Mouse (Mus musculus) heart, postnatal 36 days (tissue): ENCODE data around the gene Mms19. TPM values are rescaled to one million over a fixed set of nuclear protein-coding genes. Genes with fewer than 3 reads are reported as not detected.
"Not testable (repeated sequence)": the region's sequence is repeated elsewhere in the genome, so short reads cannot be mapped to it uniquely, and the experiment has no call there.

Experiments
- DNase-seq, 2 experiments: peaks; one replicate each; pipeline ENCODE4 v3.0.0; 2021 to 2022
- intact Hi-C: fragments of 180-260 bp; cut with DNase I; formaldehyde crosslinking; loops from one replicate; pipeline ENCODE4 v1.15.1; 2025
- total RNA-seq, 2 experiments: library from RNA; stranded (reverse); gene quantifications; 2 replicates each; pipeline ENCODE4 v1.2.3; 2021

Gene Mms19
- total RNA-seq, 2 experiments from 2014 or later = 17.3 to 18.0 TPM

GRCm38 (mm10) chr19:41938539-41938938 is 42.4 kb downstream of the Mms19 start:
- no peak for DNase-seq
- intact Hi-C loops = loop anchor here (10.0 kb wide), 1 partner anchor 86 kb away; no protein-coding TSS in a partner anchor

GRCm38 (mm10) chr19:41935921-41936320 is 45.0 kb downstream of the Mms19 start:
- intact Hi-C loops = loop anchor here (10.0 kb wide), 1 partner anchor 89 kb away; no protein-coding TSS in a partner anchor
- no peak for DNase-seq

GRCm38 (mm10) chr19:41934124-41934523 is 46.8 kb downstream of the Mms19 start:
- no peak for DNase-seq
- intact Hi-C loops = loop anchor here (10.0 kb wide), 1 partner anchor 91 kb away; no protein-coding TSS in a partner anchor

GRCm38 (mm10) chr19:41933179-41934086 is 47.5 kb downstream of the Mms19 start, which contains the start of the genes Exosc1 and Zdhhc16:
Exosc1 (minus strand) TSS chr19:41933423.
Zdhhc16 (plus strand) TSS chr19:41933480.
- intact Hi-C loops = loop anchor here (1.0 to 10.0 kb wide), 3 partner anchors 21 to 91 kb away; no protein-coding TSS in a partner anchor
- DNase-seq = peak; percentile 97 to 98

GRCm38 (mm10) chr19:41932686-41933085 is 48.3 kb downstream of the Mms19 start:
- intact Hi-C loops = loop anchor here (1.0 to 10.0 kb wide), 3 partner anchors 20 to 92 kb away; no protein-coding TSS in a partner anchor
- no peak for DNase-seq

- DNase-seq = no peak
- intact Hi-C loops = no loop called here
Observed at GRCm38 (mm10) chr19:41920412-41921067, 60.4 kb downstream of the Mms19 start.

GRCm38 (mm10) chr19:41919471-41919870 is 61.5 kb downstream of the Mms19 start:
- intact Hi-C loops = no loop called here

GRCm38 (mm10) chr19:41916853-41917252 is 64.1 kb downstream of the Mms19 start:
- intact Hi-C loops = no loop called here
- no peak for DNase-seq

More at GRCm38 (mm10) chr19:41919471-41919870, 61.5 kb downstream of the Mms19 start:
- no peak for DNase-seq

- no peak for DNase-seq
- intact Hi-C loops = no loop called here
Observed at GRCm38 (mm10) chr19:41915294-41915693, 65.7 kb downstream of the Mms19 start.

GRCm38 (mm10) chr19:41914592-41914882 is 66.4 kb downstream of the Mms19 start:
- DNase-seq = not testable (repeated sequence)
- intact Hi-C loops = loop anchor here (5.0 kb wide), 2 partner anchors 67 to 113 kb away; partner anchors contain the start of gene Frat2

- DNase-seq = no peak
- intact Hi-C loops = loop anchor here (2.0 to 5.0 kb wide), 3 partner anchors 19 to 113 kb away; partner anchors contain the start of genes Exosc1, Frat2 and Zdhhc16
Observed at GRCm38 (mm10) chr19:41913774-41914591, 67.0 kb downstream of the Mms19 start.

- peak; percentile 28 to 47 for DNase-seq
- intact Hi-C loops = loop anchor here (2.0 to 5.0 kb wide), 3 partner anchors 20 to 115 kb away; partner anchors contain the start of genes Exosc1, Frat2 and Zdhhc16
Observed at GRCm38 (mm10) chr19:41912121-41913080, 68.6 kb downstream of the Mms19 start.

- intact Hi-C loops = loop anchor here (2.0 to 5.0 kb wide), 4 partner anchors 15 to 116 kb away; partner anchors contain the start of genes Exosc1, Frat2, Rrp12 and Zdhhc16
- DNase-seq = peak; percentile 95 to 96
Observed at GRCm38 (mm10) chr19:41911178-41912073, 69.5 kb downstream of the Mms19 start, which contains the start of gene Pgam1. Pgam1 (plus strand) TSS chr19:41911923.

- intact Hi-C loops = loop anchor here (2.0 to 5.0 kb wide), 3 partner anchors 14 to 117 kb away; partner anchors contain the start of genes Frat2 and Rrp12
- no peak for DNase-seq
Observed at GRCm38 (mm10) chr19:41910396-41910795, 70.6 kb downstream of the Mms19 start.

- intact Hi-C loops = no loop called here
- no peak for DNase-seq
Observed at GRCm38 (mm10) chr19:41908736-41909135, 72.2 kb downstream of the Mms19 start.

GRCm38 (mm10) chr19:41907079-41907760 is 73.7 kb downstream of the Mms19 start:
- DNase-seq = no peak
- intact Hi-C loops = no loop called here
